Mouse (Mus musculus): ENCODE measurements around the gene Ift22.
"Not testable (repeated sequence)": the region's sequence is repeated elsewhere in the genome, so short reads cannot be mapped to it uniquely, and the experiment has no call there.

Gene Ift22

DNA sequence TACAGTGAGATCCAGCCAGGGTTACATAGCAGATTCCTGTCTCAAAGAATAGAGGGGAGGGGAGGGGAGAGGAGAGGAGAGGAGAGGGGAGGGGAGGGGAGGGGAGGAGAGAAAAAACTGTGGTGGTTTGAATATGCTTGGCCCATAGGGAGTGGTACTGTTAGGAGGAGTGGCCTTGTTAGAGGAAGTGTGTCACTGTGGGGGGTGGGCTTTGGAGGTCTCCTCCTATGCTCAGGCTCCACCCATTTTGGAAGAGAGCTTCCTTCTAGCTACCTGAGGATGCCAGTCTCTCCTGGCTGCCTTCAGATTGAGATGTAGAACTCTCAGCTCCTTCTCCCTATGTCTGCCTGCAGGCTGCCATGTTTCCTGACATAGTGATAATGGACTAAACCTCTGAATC is 39.9 kb downstream of the Ift22 start:
- no peak for DNase-seq (ENCODE audit: low read depth, low spot score)

DNA sequence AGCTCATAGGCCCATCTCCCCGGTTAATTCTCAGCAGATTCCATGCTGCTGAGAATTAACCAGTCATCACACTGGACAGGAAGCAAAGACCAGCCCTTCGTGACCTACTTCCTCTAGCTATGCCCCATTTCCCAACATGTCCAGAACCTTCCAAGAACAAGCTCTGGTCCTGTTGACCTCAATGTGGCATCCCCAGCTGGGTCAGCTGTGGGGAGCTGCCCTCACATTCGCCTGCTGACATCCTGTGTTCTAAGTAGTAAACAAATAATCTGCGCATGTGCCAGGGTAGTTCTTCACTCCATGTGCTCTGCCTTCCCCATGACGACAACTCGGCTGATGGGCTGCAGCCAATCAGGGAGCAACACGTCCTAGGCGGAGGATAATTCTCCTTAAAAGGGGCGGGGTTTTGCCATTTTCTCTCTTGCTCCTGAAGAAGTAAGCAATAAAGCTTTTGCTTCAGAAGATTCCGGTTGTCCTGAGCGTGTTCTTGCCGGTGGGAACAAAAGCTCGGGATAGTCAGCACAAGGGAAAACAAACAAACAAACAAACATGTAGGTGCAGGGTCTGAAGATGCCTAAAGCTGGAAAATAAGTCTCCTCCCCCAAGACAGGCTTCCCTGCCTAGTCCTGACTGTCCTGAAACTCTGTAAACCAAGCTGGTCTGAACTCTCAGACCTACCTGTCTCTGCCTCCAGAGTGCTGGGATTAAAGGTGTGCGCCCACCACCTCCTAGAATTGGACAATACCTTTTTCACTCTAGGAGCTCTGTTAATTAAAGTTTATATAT is 41.8 kb downstream of the Ift22 start:
- not testable (repeated sequence) for DNase-seq (ENCODE audit: low read depth, low spot score)

DNA sequence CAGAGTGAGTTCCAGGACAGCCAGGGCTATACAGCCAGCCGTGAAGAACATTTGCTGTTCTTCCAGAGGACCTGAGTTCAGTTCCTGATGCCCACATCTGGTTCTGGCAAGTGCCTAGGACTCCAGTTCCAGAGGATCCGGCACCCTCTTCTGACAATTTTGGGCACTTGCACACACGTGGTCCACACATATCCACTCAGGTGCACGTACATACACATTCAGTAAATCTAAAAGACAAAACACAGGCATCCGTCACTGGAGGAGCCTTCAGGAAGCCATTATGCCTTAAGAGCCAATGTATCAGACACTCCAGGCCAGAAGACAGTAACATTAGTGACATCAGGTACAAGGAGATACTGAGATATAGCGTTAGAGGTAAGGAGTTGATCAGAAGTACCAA is 42.6 kb downstream of the Ift22 start:
- DNase-seq (ENCODE audit: low read depth, low spot score): no peak

DNA sequence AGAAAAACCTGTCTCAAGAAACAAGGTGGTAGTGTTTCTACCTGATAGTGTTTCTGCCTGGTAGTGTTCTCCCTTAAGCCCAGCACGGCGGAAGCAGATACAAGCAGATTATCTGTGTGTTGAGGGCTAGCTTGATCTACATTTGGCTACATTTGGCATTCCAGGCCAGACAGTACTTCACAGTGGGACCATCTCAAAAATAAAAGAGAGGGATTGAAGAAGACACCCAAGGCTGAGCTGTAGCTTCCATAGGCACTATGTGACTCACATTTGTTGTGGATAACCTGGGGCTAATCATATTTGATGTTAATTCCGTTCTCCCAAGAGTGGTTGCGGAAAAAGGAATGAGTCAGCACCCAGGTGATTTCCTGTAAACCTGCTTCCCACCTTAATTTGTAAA is 44.2 kb downstream of the Ift22 start:
- DNase-seq (ENCODE audit: low read depth, low spot score): no peak

DNA sequence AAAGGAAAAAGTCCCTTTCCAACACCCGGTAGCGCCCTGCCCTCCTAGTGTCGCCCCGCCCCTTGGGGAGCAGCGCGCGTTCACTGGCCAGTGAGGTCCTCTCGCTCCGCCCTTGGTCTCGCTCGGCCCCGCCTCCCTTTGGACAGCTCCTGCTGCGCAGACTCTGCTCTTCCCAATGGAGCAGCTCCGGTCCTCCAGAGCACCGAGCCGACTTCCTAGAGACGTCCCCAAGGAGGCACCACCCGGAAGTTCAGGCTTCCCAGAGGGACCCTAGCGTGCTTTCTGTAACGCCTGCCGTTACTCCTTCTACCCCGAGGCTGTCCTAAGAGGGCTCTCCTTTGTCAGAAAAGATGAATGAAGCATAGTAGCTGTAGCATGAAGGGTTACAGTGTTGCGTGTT is 45.1 kb downstream of the Ift22 start, which contains the start of gene Fis1:
Gene Fis1 (plus strand): TSS at position 261 of the 400 bp plus-strand sequence.
- DNase-seq (ENCODE audit: low read depth, low spot score): peak; percentile 97

DNA sequence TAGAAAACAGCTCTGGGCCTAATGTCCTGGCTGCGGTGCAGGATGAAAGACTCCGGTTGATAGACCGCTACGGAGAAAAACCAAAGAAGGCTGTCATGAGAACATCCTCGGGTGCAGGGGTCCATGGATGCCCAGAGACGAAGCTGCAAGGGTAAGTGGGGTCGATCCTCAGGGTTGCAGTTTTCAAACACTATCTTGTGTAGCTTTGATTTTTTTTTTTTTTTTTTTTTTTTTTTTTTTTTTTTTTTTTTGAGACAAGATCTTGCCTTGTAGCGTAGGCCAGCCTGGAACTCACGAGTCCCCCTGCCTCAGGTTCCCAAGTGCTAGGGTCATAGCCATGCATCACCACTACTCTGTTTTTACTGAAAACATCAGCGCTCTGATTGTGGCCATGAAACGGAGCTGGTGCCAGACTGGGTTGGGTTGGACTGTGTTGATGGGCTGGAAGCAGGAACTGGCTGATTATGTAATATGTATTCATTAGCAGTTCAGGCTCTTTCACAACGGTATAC is 45.5 kb downstream of the Ift22 start:
- no peak for DNase-seq (ENCODE audit: low read depth, low spot score)

DNA sequence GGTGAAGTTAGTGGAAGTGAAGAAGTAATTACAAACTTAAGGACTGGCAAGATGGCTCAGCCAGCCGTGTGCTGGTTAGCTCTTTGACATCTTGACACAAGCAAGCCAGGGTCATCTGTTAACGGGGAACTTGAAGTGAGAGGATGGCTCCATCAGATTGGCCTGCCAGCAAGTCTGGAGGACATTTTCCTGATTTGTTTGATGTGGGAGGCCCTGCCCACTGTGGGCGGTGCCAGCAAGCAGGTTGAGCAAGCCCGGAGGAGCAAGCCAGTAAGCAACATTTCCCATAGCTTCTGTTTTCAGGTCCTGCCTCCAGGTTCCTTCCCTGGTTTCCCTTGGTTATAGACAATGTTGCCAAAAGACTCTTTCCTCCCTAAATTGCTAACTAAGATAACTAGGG is 47.7 kb downstream of the Ift22 start:
- no peak for DNase-seq (ENCODE audit: low read depth, low spot score)

DNA sequence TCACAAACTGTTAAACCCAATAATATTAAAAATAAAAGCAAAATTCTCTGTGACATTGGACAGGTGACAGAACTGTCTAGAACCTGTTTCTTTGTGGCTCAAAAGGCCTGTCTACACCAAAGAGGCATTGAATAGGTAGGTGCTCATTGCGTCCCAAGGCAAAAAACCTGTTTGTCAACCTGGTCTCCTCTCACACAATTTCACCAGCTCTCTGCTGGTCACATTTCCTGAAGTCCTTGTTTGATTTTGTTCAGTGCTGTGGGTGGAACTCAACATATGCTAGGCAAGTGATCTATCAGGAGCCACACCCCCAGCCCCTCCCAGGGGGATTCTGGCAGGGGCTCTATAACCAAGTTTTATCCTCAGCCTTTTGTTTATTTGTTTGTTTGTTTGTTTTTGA is 49.3 kb downstream of the Ift22 start:
- DNase-seq (ENCODE audit: low read depth, low spot score): no peak

DNA sequence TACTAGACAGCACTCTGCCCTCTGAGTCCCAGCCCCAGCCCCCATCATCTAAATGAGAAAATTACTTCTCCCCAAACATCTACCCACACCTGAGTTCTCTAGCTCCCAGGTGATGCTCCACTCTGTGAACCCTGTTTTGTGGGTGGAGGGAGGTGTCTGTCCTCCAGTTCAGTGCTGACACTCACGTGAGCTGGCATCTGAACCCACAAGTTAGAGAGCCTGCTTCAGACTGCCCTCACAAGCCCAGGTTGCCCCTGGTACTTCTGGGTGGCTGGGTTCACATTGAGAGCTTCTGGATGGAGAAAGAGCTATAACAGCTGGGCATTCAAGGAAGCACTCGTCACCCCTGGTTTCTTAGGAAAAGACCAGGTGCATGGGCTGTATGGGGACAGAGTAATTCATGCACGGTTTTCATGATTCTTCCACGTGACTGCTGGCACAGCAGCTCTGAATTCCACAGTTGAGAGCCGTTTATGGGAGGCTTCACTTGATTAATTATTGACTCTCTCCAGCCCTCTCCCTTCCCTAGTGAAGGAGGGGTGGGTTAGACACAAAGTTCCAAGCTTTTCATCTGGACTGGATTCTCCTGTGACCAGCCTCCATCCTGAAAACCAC is 51.1 kb downstream of the Ift22 start:
- no peak for DNase-seq (ENCODE audit: low read depth, low spot score)

DNA sequence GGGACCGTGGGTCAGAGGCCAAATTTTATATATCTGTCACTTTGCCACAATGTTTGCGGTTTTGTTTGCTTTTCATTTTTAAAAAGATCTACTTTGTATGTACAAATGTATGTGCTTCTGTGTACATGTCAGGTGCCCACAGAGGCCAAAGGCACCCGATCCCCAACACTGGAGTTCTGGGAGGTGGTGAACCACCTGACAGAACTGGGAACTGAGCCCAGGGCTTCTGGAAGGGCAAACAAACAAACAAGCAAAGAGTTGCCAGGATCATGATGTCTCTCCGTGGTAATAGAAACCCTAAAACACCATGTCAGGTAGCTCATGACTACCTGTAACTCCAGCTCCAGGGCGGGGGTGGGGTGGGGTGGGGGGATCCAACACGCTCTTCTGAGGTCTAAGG is 52.1 kb downstream of the Ift22 start:
- no peak for DNase-seq (ENCODE audit: low read depth, low spot score)

DNA sequence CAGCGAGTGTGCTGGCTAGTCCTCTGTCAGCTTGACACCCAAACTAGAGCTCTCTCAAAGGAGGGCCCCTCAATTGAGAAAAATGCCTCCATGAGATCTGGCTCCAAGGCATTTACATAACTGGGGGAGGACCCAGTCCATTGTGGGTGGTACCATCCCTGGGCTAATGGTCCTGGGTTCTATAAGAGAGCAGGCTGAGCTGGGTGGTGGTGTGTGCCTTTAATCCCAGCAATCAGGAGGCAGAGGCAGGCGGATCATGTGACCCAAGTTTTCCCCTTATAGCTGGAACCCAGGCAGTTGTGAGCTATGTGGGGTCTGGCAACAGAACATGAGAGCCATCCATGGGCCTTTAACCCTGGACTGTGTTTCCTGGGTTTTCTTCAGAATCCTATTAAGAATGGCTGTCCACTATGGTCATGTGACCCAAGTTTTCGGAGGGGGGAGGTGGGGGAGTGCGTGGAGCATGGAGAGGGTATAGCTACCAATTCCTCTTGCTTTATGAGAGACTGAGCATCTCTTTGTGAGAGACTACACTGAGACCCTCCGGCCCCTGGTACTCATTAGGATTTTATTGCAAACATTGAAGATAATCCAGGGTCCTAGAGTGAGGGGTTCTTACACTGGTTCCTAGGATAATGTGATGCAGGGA is 53.5 kb downstream of the Ift22 start:
- no peak for DNase-seq (ENCODE audit: low read depth, low spot score)

DNA sequence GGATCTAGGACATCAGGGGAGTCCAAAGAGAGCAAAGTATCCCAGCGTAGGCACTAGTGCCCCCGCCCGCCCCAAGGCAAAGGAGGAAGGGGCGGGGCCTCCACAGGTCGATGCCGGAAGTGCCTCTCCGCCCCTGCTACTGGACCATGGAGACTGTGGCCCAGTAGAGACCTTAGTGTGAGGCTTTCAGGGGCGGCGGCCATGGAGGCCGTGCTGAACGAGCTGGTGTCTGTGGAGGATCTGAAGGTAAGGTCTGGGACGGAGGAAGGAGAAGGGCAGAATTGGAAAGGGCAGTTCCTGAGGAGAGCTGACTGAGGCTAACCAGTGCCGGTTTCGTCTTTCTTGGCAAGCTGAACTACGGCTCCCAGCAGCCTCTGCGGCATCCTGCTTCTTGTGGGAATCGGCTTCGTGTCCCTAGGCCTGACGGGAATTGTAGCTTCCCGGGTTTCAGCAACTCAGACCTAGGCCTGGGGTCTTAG is 54.1 kb downstream of the Ift22 start:
- DNase-seq (ENCODE audit: low read depth, low spot score): peak; percentile 85

DNA sequence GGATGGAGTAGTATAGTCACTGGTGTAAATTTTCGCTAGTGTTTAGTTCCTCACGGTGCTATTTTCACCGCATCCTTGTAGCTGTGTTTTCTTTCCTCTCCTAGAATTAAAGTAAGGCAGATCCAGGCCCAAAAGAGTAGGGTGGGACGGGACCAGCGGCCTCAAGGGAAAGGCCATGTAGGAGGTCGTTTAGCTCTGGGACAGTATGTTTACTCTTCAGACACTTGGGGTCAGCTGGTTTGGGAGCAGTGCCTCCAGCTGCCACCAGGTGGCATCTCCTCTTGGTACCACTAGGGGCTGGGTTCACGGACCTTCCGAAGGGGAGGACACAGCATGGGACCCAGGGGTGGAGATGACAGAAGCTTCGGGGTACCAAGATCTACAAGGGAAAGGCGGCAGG is 54.6 kb downstream of the Ift22 start:
- DNase-seq (ENCODE audit: low read depth, low spot score): peak; percentile 77

DNA sequence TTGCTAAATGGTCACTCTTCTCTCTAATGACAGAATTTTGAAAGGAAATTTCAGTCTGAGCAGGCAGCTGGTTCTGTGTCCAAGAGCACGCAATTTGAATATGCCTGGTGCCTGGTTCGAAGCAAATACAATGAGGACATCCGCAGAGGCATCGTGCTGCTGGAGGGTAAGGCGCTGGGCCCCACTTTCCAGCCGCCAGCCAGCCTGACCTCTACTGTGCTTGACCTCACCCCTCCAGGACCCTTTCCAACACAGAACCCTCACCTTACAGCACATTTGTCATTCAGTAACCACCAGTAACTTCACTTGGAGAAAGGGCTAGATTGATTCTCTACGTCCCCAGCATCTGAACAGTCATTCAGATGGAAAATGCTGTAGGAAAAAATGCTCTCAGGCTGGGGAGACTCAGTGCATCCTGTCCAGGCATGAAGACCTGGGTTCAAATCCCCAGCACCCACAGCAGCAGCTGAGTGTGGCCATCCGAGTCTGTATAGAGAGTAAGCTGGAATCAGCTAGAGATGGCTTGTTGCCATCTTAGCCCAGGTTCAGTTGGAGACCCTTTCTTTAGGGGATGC is 55.1 kb downstream of the Ift22 start:
- no peak for DNase-seq (ENCODE audit: low read depth, low spot score)
